ENCODE assay signal across 8 mouse cellular contexts in the genomic region with DNA sequence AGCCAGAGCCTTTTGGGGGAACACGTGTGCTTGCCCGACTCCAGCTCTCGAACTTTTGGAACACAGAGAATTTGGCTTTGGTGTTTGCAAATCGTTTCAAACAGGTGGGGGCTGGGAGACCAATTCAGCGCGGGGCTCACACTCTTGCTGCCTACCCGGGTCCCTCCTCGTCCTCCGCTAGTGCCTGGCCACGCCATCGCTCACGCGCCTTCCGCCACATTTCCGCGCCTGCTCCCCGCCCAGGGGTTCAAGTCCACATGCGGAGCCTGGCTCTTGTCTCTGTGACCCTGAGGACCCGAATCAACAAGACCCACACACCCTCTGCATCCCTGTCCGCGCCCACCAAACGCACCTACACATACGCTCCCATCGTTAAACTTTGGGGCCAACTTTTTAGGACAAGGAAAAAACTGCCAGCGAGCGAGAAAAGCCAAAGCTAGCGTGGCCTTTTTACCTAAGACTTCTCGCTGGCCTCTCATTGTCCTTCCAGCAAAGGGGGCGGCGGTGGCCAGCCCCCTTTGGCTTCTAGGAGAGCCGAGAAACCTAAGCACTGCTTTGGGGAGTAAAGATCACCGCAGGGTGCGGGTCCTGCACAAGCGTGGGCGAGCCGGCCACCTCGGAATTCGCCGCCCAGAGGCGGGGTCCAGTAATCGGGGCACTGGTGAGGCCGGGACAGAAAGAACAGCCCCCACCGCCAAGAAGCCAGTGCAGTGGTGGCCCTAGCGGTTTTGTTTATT. TPM values are rescaled to one million over a fixed set of nuclear protein-coding genes. Genes with fewer than 3 reads are reported as not detected.
DNase-seq lines count a peak whose midpoint lies in the region; ATAC-seq and TF ChIP-seq lines count a peak whose summit lies in the region.

No protein-coding gene starts in this region.

- peak; percentile 53 for DNase-seq in retina, embryonic 14.5 days (ENCODE audit: low spot score)
- no peak for DNase-seq in retina, postnatal 1 day
- DNase-seq in c-Kit-positive CD71-positive TER-119-negative erythroid progenitor cells, embryonic 14.5 days (ENCODE audit: low read depth), result peak; percentile 13
- DNase-seq in forebrain, embryonic 14.5 days (ENCODE audit: low spot score), result peak; percentile 10
- DNase-seq in intestine, embryonic 14.5 days (ENCODE audit: low spot score), result no peak
- no peak for DNase-seq in lung, embryonic 14.5 days
- DNase-seq in left cerebral cortex, postnatal 14 days (ENCODE audit: low spot score in 2 of 2), result no peak

- ATAC-seq in forebrain, embryonic 14.5 days, result peak; percentile 65
- ATAC-seq in intestine, embryonic 14.5 days (replicated peaks; ENCODE audit: low FRiP score, low TSS enrichment, low read depth), result peak; percentile 73
- peak; percentile 64 for ATAC-seq in lung, embryonic 14.5 days (ENCODE audit: insufficient read depth)

- H3K9ac ChIP-seq in forebrain, embryonic 14.5 days (ENCODE audit: low read length), result peak overlapping the region; percentile 52
- peak overlapping the region; percentile 56 for H3K9ac ChIP-seq in intestine, embryonic 14.5 days (ENCODE audit: low read length)
- H3K9ac ChIP-seq in lung, embryonic 14.5 days, result peak overlapping the region; percentile 62

- no peaks in the 10 kb centered on the region; the same call in 1 of the 2 replicates for H3K9me3 ChIP-seq in forebrain, embryonic 14.5 days (replicated peaks; ENCODE audit: control insufficient read depth, low read length)
- peaks cover 6% of the 10 kb centered on the region for H3K9me3 ChIP-seq in intestine, embryonic 14.5 days (ENCODE audit: control insufficient read depth, low read length)
- 0 out of 2 replicates have a peak, but pooled peaks cover 3% of the 10 kb centered on the region for H3K9me3 ChIP-seq in lung, embryonic 14.5 days (ENCODE audit: low read depth, low read length)

- peaks cover 16% of the 10 kb centered on the region for H3K4me1 ChIP-seq in forebrain, embryonic 14.5 days (ENCODE audit: control insufficient read depth, insufficient read depth, low read length)
- H3K4me1 ChIP-seq in intestine, embryonic 14.5 days (replicated peaks; ENCODE audit: control insufficient read depth, insufficient read depth, low read length), result peaks cover 8% of the 10 kb centered on the region
- H3K4me1 ChIP-seq in lung, embryonic 14.5 days (ENCODE audit: insufficient read depth), result no peaks in the 10 kb centered on the region
- no peaks in the 10 kb centered on the region; the same call in 1 of the 2 replicates for H3K4me1 ChIP-seq in small intestine, adult 2 months (ENCODE audit: control insufficient read depth, insufficient read depth, insufficient read length, low read length)

- intact Hi-C loops in left cerebral cortex, postnatal 14 days (cut with DNase I), result loop anchor here (5.0 to 10.0 kb wide), 3 partner anchors 119 to 202 kb away; no protein-coding TSS in a partner anchor

- under 1% methylated on average over 44 of the region's 44 CpGs for WGBS in forebrain, embryonic 14.5 days
- WGBS in intestine, embryonic 14.5 days, result under 1% methylated on average over 44 of the region's 44 CpGs
- under 1% methylated on average over 44 of the region's 44 CpGs for WGBS in lung, embryonic 14.5 days
- WGBS in small intestine, adult 2 months, result under 1% methylated on average over 44 of the region's 44 CpGs

- no peak; the same call in 1 of the 2 replicates for TF ChIP-seq POLR2A in small intestine, adult 2 months (IDR thresholded peaks at IDR 0.05; ENCODE audit: low read depth, low read length)

- peak overlapping the region; percentile 74 for H3K4me3 ChIP-seq in forebrain, embryonic 14.5 days (ENCODE audit: low read depth, low read length)
- peak overlapping the region; percentile 78 for H3K4me3 ChIP-seq in intestine, embryonic 14.5 days (ENCODE audit: low read depth, low read length)
- peak overlapping the region; percentile 76 for H3K4me3 ChIP-seq in lung, embryonic 14.5 days (ENCODE audit: low read depth, low read length)
- peak overlapping the region; percentile 72 for H3K4me3 ChIP-seq in small intestine, adult 2 months (ENCODE audit: low read depth, low read length)

- TF ChIP-seq CTCF in lung, embryonic 14.5 days (IDR thresholded peaks at IDR 0.05; ENCODE audit: low read depth), result no peak
- TF ChIP-seq CTCF in small intestine, adult 2 months (IDR thresholded peaks at IDR 0.05; ENCODE audit: extremely low read depth, insufficient read length, insufficient replicate concordance, low read depth, low read length), result no peak

- H3K36me3 ChIP-seq in forebrain, embryonic 14.5 days (ENCODE audit: control insufficient read depth, insufficient read depth, low read length), result no peaks in the 10 kb centered on the region
- H3K36me3 ChIP-seq in intestine, embryonic 14.5 days (ENCODE audit: control insufficient read depth, insufficient read depth, low read length), result no peaks in the 10 kb centered on the region
- no peaks in the 10 kb centered on the region for H3K36me3 ChIP-seq in lung, embryonic 14.5 days (ENCODE audit: insufficient read depth)
- no peaks in the 10 kb centered on the region for H3K36me3 ChIP-seq in small intestine, adult 2 months (ENCODE audit: control insufficient read depth, insufficient read depth, low read length)

- peak overlapping the region; percentile 93; the same call in 1 of the 2 replicates for H3K27ac ChIP-seq in forebrain, embryonic 14.5 days (ENCODE audit: low read depth, low read length)
- H3K27ac ChIP-seq in intestine, embryonic 14.5 days (ENCODE audit: low read depth), result peak overlapping the region; percentile 98
- peak overlapping the region; percentile 98 for H3K27ac ChIP-seq in lung, embryonic 14.5 days (ENCODE audit: low read depth)
- H3K27ac ChIP-seq in small intestine, adult 2 months (ENCODE audit: insufficient read depth, low read depth, low read length), result peak overlapping the region; percentile 70

- peak overlapping the region; percentile 96 for H3K4me2 ChIP-seq in forebrain, embryonic 14.5 days (ENCODE audit: low read length)
- H3K4me2 ChIP-seq in intestine, embryonic 14.5 days (ENCODE audit: low read length), result peak overlapping the region; percentile 92
- H3K4me2 ChIP-seq in lung, embryonic 14.5 days, result peak overlapping the region; percentile 95

- H3K27me3 ChIP-seq in forebrain, embryonic 14.5 days (replicated peaks; ENCODE audit: control insufficient read depth, insufficient read depth, low read length), result no peaks in the 10 kb centered on the region
- no peaks in the 10 kb centered on the region for H3K27me3 ChIP-seq in intestine, embryonic 14.5 days (replicated peaks; ENCODE audit: control insufficient read depth, insufficient read depth, low read length)
- no peaks in the 10 kb centered on the region for H3K27me3 ChIP-seq in lung, embryonic 14.5 days (ENCODE audit: insufficient read depth, low read length)
- H3K27me3 ChIP-seq in small intestine, adult 2 months (ENCODE audit: control insufficient read depth, insufficient read depth, low read length), result no peaks in the 10 kb centered on the region

RNA-seq across cellular contexts. Expression of gene Magi1, which starts 0.5 kb away (rescaled TPM):
- polyA plus RNA-seq in forebrain, embryonic 14.5 days (2014; fragmentation: Nextera tagmentation; extraction: Ambion mirVana), result 22.9 and 29.4 TPM in 2 replicates
- 10.9 and 11.7 TPM in 2 replicates for polyA plus RNA-seq in intestine, embryonic 14.5 days (2014; fragmentation: Nextera tagmentation; extraction: Ambion mirVana)
- polyA plus RNA-seq in lung, embryonic 14.5 days (2014; fragmentation: Nextera tagmentation; extraction: Ambion mirVana), result 8.1 and 10.1 TPM in 2 replicates
- 2.5 and 7.0 TPM in 2 replicates for polyA plus RNA-seq in small intestine, adult 2 months (2012; rRNA removed)
- total RNA-seq in left cerebral cortex, postnatal 14 days (2021), result 10 to 100 TPM; 80.0 to 80.2 TPM

Comparison
In these comparisons a context has a peak if more than half of its experiments do, and no peak if none do; other contexts are left out.
1. DNase-seq: peak in retina, embryonic 14.5 days (single experiment), c-Kit-positive CD71-positive TER-119-negative erythroid progenitor cells, embryonic 14.5 days (single experiment) and forebrain, embryonic 14.5 days (single experiment); none in retina, postnatal 1 day (single experiment), intestine, embryonic 14.5 days (single experiment), lung, embryonic 14.5 days (single experiment) and left cerebral cortex, postnatal 14 days (0 of 2).
2. Peak in every context shown above with its lines, with median percentiles within 50 percentile points of each other: ATAC-seq, H3K27ac ChIP-seq, H3K4me2 ChIP-seq, H3K4me3 ChIP-seq and H3K9ac ChIP-seq.